Mouse (Mus musculus) brain, adult 10 weeks (tissue): ENCODE data around the gene Gm5114. TPM values are rescaled to one million over a fixed set of nuclear protein-coding genes. Genes with fewer than 3 reads are reported as not detected.

Source experiments
- polyA plus RNA-seq: library from polyadenylated mRNA; stranded (reverse); fragments of 350-450 nt; fragmentation: Illumina TruSeq; extraction: RNeasy Lipid Tissue Mini Kit (QIAGEN cat#74804); gene quantifications from one replicate; pipeline ENCODE4 v1.2.3, GENCODE M21; 2015; ENCODE audit warnings: low read depth, low replicate concordance

Gm5114 gene
- not detected for polyA plus RNA-seq

DNA sequence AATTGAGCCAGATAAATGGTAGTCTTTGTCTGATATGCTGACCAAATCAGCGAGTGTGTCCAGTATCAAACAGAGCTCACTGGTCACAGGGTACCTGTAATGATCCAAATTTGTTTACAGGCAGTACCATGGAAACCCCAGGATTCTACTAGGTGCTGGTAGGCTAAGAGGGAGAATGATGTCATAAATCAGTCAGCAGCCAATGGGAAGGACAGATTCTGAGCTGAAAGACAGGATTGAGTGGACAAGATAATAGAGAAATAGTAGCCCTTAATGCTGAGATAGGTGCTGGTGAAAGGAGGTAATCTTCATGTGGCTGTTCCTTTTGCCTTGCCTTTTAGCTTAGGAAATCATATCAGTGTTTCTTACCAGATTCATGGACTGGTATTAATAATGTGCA, at the start of gene Gm5114:
Gene Gm5114, minus strand, starts transcription at position 101 of the 400 bp plus-strand sequence.

Other genes with a start within 250 kb of the Gm5114 start
- 2.4 TPM for gene Zfp619, start 104.6 kb upstream of the Gm5114 start, polyA plus RNA-seq